Mouse (Mus musculus): ENCODE results near the gene Camk1d.

DNA sequence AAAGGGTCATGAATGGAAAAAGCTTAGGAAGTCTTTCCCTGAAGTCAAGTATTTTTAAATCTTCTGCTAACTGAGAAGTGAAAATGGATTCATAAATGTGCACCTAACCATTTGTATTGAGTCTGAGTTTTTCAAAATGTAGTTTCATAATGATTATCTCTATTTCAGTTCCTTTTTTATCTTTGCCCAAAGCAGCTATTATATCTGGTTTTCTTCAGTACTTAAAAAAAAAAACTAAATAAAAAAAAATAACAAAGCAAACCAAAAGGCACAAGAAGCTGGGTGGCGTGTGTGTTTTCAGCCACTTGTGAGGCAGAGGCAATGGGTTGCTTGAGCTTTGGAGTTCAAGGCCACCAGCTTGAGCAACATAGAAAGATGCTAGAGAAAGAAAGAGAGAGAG lies 26.6 kb upstream of the Camk1d start:
- no peak for TF ChIP-seq CTCF (IDR thresholded peaks at IDR 0.05; ENCODE audit: low read depth)
- no peak for TF ChIP-seq EP300 (IDR thresholded peaks at IDR 0.05; ENCODE audit: low read depth)

All from liver, embryonic 14.5 days (tissue).